Mouse (Mus musculus): ENCODE results near the gene Ocel1.
A peak's percentile ranks its signal among the peaks of the same experiment; 100 is the strongest.

The Ocel1 gene

GRCm38 (mm10) chr8:71380178-71381171 is 9.4 kb downstream of the Ocel1 start:
- peak; percentile 53 for DNase-seq

GRCm38 (mm10) chr8:71381421-71381970 is 10.4 kb downstream of the Ocel1 start, which contains the start of gene Nr2f6:
Gene Nr2f6, minus strand, starts transcription at chr8:71381960.
- DNase-seq, result peak; percentile 83

DNA sequence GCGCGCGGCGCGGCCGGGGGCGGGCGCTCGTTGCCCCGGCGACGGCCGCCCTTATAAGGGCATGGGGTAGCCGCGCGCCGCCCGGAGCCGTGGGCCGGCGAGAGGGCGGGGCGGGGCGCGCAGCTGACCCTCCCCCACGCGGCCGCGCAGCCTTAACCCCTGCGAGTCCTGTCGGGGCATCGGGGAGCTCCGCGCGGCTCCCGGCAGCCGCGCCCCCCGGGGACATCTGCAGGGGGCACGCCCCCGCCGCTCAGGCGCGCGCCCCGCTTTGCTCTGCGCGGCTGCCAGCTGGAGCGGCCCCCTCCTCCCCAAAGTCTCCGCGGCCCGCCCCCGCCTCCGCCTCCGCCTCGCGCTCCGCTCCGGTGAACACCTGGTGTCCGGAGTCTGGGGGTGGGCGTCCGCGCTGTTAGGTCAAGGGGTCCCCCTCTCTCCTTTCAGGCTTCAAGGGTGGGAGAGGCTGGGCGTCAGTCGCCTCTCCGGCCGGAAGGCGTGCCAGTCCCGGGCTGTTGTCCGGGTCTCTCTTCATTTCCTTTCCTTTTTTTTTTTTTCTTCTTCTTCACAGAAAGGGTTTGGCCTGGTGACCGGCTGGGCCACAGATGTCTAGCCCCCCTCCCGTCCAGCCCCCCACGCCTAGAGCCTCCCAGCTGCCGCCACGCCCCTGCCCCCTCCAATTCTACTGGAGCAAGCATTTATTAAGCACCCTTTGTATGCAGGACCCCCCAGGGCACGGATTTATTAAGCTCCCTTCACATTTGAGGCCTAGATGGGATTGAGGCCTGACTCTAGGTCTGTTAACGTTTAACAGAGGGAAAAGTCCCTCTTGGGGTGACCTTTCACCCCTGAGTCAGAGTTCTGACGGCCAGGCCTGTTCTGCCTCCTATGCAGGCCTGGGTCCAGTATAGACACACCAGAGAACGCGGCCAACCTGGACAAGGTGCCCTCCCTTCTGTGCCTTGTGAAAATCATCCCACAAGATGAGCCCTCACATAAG is 11.2 kb downstream of the Ocel1 start:
- peak; percentile 90 for DNase-seq

- peak; percentile 54 for DNase-seq
Measured at GRCm38 (mm10) chr8:71383396-71383795, 12.3 kb downstream of the Ocel1 start.

DNA sequence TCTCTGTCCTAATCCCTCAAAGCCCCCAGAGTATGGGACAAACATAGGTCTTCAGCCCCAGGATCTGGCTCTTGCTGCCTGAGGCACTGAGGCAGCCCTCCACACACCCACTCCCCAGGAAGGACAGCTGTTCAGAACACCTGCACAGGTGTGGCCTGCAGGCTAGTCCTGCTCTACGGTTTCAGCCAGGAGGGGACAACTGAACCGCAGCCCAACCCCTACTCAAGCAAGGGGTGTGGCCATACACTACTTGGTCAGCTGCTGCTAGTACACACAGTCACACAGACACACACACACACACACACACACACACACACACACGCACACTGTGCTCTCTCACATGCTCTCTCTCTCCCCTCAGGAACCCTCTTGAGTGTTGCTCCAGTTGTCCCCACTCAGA is 12.8 kb downstream of the Ocel1 start:
- no peak for DNase-seq

GRCm38 (mm10) chr8:71385212-71385835 is 14.2 kb downstream of the Ocel1 start:
- no peak for DNase-seq

- DNase-seq, result no peak
Measured at GRCm38 (mm10) chr8:71388267-71388666, 17.2 kb downstream of the Ocel1 start.

- DNase-seq, result no peak
Measured at GRCm38 (mm10) chr8:71391696-71392095, 20.6 kb downstream of the Ocel1 start.

DNA sequence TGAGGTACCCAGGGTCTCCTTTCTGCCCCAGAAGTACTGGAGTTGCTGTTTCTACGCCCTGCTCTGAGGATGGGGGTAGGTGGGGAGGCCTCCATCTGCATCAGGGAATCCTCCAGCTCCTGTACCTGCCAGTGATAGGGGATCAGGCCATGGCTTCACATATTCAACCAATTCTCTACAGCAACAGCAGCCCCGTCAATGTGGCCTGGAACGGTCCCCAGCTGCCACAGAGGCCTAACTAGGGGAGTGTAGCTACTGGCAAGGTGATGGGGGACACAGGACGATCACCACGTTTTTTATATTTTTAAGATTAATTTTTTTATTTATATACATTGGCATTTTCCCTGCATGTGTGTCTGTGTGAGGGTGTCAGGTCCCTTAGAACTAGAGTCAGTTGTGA is 21.3 kb downstream of the Ocel1 start:
- DNase-seq, result no peak

- no peak for DNase-seq
Measured at GRCm38 (mm10) chr8:71392871-71393270, 21.8 kb downstream of the Ocel1 start.

DNA sequence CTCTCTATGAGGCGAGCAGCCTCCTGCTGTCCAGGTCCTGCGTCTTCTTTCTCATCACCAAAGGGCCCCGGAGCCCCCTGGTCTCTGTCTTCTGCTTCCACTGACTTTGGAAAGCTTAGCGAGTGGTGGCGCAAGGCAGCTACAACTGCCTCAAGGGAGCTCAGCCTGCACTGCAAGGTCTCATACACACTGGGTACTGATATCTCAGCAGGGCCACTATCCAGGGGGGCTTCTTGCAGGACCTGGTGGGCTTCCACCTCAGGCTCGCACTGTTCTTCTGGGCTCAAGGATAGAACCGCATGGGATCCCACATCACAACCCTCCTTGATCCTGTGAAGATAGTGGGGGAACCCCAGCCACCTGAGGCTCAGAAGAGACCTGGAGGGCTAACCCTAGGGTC is 23.4 kb downstream of the Ocel1 start:
- no peak for DNase-seq

GRCm38 (mm10) chr8:71395071-71395470 is 24.0 kb downstream of the Ocel1 start:
- DNase-seq, result no peak

GRCm38 (mm10) chr8:71395629-71396028 is 24.5 kb downstream of the Ocel1 start, which contains the start of gene Ushbp1:
Gene Ushbp1, minus strand, starts transcription at chr8:71395802.
- peak; percentile 52 for DNase-seq

GRCm38 (mm10) chr8:71396639-71397305 is 25.7 kb downstream of the Ocel1 start, which contains the start of gene Babam1:
Gene Babam1, plus strand, starts transcription at chr8:71396861.
- DNase-seq, result peak; percentile 93

DNA sequence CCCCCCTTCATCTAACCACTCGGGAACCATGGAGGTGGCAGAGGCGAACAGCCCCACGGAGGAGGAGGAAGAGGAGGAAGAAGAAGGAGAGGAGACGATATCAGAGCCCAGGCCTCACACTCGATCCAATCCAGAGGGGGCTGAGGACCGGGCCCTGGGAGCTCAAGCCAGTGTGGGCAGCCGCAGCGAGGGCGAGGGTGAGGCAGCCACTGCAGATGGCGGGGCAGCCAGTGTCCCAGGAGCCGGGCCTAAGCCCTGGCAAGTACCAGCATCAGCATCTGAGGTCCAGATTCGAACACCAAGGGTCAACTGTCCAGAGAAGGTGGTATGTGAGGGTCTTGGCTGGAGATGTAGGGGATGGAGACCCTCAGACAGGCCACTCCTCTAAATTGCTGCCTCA is 26.6 kb downstream of the Ocel1 start:
- DNase-seq, result no peak

DNA sequence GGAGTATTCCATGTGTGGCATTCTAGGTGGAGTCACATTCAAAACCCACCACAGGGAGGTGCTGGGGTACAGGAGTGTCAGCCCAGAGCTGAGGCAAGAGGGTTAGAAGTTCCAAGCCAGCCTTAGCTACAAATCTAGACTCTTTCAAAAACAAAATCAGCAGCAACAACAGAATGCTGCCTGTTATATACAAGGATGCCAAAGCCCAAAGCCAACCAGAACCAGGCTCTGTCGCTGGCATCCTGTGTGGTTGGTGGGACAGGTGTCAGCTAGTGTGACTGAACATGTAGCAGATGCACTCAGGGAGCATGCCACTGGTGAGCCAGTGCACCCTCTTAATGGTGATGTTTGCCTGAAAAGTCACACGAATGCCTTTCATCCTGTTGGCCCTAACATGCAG is 29.7 kb downstream of the Ocel1 start:
- no peak for DNase-seq

GRCm38 (mm10) chr8:71401454-71401853 is 30.4 kb downstream of the Ocel1 start:
- DNase-seq, result no peak

- DNase-seq, result no peak
Measured at GRCm38 (mm10) chr8:71402446-71402964, 31.4 kb downstream of the Ocel1 start.

- DNase-seq, result no peak
Measured at GRCm38 (mm10) chr8:71403107-71403885, 32.2 kb downstream of the Ocel1 start.

DNA sequence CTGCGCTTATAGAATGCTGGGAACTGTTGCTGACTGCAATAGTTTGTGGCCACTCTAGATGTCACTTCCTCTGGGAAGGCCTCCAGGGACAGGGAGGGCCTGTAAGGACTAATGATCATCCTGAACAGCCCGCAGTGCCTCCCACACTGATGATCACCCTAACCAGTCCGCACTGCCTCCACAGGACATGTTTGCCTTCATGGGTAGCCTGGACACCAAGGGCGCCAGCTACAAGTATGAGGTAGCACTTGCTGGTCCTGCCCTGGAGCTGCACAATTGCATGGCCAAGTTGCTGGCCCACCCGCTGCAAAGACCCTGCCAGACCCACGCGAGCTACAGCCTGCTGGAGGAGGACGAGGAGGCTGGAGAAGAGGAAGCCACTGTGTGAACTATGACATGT is 32.9 kb downstream of the Ocel1 start:
- no peak for DNase-seq

DNA sequence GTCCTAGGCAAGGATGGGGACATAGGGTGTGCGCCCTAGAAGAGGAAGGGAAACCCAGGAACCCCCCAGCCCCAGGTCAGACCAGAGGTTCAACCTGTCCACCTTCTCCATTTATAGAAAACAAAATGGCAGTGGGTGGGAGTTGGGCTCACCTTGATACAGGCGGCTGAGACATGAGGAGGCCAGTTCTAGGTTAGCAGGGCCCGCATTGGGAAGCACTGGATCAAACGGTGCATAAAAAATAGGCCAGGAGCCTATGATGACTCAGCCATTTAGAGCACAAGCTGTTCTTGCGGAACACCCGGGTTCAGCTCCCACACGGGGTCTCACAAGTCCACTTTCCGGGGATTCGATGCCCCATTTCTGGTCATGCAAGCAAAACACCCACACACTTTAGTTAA is 33.9 kb downstream of the Ocel1 start:
- DNase-seq, result peak; percentile 51

Measured in kidney, adult 18-20 months (tissue).